Mouse (Mus musculus) stomach, embryonic 15.5 days (tissue): ENCODE measurements around the gene Thyn1. TPM values are rescaled to one million over a fixed set of nuclear protein-coding genes. Genes with fewer than 3 reads are reported as not detected.

Source experiments
- ATAC-seq: fragments of 200-750 bp; cut with Nextera tagmentation; 2 replicates; pipeline ENCODE4 v1.8.0; 2017; ENCODE audit warnings: low read depth, moderate number of reproducible peaks, moderate TSS enrichment; ENCODE audit not compliant: insufficient read depth, low FRiP score
- H3K27ac ChIP-seq: fragments of 300-500 bp; sonication (generic); 2 replicates; pipeline ENCODE4 v1.5.1; 2015; ENCODE audit warnings: mild to moderate bottlenecking, inconsistent platforms
- H3K27me3 ChIP-seq: fragments of 300-500 bp; sonication (generic); replicated peaks from 2 replicates; pipeline ENCODE4 v1.6.1; 2015; ENCODE audit warnings: inconsistent platforms
- H3K36me3 ChIP-seq: fragments of 300-500 bp; sonication (generic); 2 replicates; pipeline ENCODE4 v1.6.1; 2015; ENCODE audit warnings: inconsistent platforms
- H3K4me1 ChIP-seq: fragments of 300-500 bp; sonication (generic); 2 replicates; pipeline ENCODE4 v1.6.1; 2015; ENCODE audit warnings: inconsistent platforms
- H3K4me2 ChIP-seq: fragments of 300-500 bp; sonication (generic); 2 replicates; pipeline ENCODE4 v1.6.1; 2015; ENCODE audit warnings: mild to moderate bottlenecking, inconsistent platforms
- H3K4me3 ChIP-seq: fragments of 300-500 bp; sonication (generic); replicated peaks from 2 replicates; pipeline ENCODE4 v1.5.1; 2015; ENCODE audit warnings: inconsistent platforms
- H3K9ac ChIP-seq: fragments of 300-500 bp; sonication (generic); 2 replicates; pipeline ENCODE4 v1.6.1; 2015; ENCODE audit warnings: inconsistent platforms
- H3K9me3 ChIP-seq: fragments of 300-500 bp; sonication (generic); 2 replicates; pipeline ENCODE4 v1.6.1; 2016; ENCODE audit warnings: inconsistent platforms
- WGBS: fragments of 180-500 bp; shearing (Covaris S2); methylation state at CpG from one replicate; pipeline ENCODE4 v1.1.7; 2015; 5-methylcytosine and 5-hydroxymethylcytosine counted together
- polyA plus RNA-seq: library from polyadenylated mRNA; unstranded; fragments of >200 nt; fragmentation: Nextera tagmentation; extraction: Ambion mirVana; gene quantifications from 2 replicates; pipeline ENCODE4 v1.2.1, GENCODE M21; 2015

Gene Thyn1
- polyA plus RNA-seq, result 138 and 149 TPM in 2 replicates

DNA sequence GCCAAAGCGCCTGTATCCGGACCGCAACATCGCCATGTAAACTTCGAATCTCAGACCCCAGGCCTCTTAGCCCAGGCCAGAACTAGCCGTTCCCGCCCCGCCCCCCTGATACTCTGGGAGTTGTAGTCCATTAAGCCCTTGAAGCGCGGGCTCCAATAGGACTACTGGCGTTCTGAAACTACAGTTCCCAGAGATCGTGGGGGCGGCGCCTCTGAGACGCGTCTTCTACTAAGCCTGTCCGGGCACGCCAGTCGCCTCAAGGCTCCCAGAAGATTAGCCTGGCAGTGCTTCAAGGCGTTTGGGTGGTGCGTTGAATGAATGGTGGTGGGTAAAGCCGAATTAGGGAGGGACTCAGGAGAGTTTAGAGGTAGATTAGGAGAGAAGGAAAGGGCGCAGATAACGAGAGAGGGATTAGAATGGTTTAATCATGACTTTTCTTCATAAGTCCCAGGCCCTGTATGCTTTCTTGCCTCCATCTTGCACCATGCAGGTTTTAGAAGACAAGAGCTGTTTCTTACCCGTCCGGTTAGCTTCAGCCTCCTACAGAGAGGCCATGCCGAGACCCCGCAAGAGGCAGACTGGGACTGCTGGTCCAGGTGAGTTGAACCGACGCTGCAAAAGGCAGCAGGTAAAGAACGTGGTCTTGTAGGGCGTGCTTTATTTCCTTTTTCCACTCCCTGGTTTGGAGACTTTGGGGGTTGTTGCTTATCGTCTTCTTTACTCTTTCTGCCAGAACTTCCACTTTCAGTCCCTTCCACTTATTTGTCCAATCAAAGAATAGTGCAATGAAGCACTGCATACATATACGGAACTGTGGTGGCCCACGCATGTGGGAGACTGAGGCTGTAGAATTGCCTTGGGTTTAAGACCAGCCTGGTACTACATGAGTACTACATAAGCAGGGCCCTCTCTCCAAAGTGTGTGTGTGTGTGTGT is at the start of gene Thyn1, which contains the start of gene Acad8:
Gene Thyn1 (plus strand): TSS at position 250 of the 935 bp plus-strand sequence.
Gene Acad8 (minus strand): TSS at position 106 of the 935 bp plus-strand sequence.
- Histone ChIP-seq H3K4me3 (peak within 1 kb of the TSS; percentile 77), H3K4me1 (peaks cover 8% of the 10 kb centered on the region), H3K9me3 (no peaks in the 10 kb centered on the region), H3K4me2 (peak within 1 kb of the TSS; percentile 78), H3K27ac (peak within 1 kb of the TSS; percentile 77), H3K27me3 (no peaks in the 10 kb centered on the region), H3K9ac (peak within 1 kb of the TSS; percentile 66), H3K36me3 (peaks cover 12% of the 10 kb centered on the region)
- WGBS, result under 1% methylated on average over 35 of the region's 35 CpGs
- ATAC-seq, result peak; percentile 99

DNA sequence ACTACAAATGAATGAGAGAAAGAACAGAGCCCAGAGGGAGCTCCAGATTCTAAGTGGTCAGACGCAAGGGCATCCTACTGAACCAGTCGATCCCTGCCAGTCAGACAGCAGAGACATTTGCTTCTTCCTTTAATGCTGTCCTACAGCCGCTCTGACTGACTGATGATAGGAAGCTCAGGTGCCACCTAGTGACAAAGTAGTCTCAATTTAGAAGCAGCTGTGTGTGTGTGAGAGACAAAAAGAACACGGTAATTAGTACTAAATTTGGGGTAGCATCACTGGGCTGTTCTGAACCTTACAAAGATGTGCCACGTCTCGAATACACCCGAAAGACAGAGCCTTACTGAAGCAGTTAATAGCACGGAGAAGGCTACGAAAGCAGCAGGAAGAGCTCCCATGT is 21.8 kb upstream of the Thyn1 start:
- H3K36me3 ChIP-seq, result peaks cover 26% of the 10 kb centered on the region
- 89% methylated on average over 9 of the region's 9 CpGs for WGBS
- ATAC-seq, result no peak
- no peak overlapping the region for H3K4me3 ChIP-seq
- H3K9me3 ChIP-seq, result no peaks in the 10 kb centered on the region
- H3K4me2 ChIP-seq, result no peak overlapping the region
- H3K9ac ChIP-seq, result no peak overlapping the region
- no peak overlapping the region for H3K27ac ChIP-seq
- no peaks in the 10 kb centered on the region for H3K27me3 ChIP-seq
- H3K4me1 ChIP-seq, result no peaks in the 10 kb centered on the region

DNA sequence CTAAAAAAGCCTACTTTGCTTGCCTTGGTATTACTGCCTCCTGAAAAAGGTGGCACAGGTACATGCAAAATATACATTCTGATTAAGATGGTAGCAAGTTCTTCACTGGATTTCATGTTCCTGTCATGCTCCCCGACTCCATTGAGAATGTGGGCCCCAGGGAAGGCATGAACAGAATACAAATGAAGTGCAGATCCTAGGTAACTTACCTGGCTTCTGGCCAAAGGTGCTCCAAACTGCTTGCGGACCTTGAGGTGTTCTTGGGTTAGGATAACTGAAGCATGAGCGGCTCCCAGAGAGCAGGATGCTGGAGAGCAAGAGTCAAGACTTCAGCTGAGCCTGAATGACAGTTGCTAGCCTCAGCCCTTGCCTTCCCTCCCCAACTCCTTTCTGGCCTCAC is 20.7 kb upstream of the Thyn1 start:
- H3K36me3 ChIP-seq, result peaks cover 27% of the 10 kb centered on the region
- 90% methylated on average over 3 of the region's 3 CpGs for WGBS
- no peaks in the 10 kb centered on the region for H3K9me3 ChIP-seq
- H3K4me3 ChIP-seq, result no peak overlapping the region
- no peak overlapping the region for H3K27ac ChIP-seq
- no peaks in the 10 kb centered on the region for H3K27me3 ChIP-seq
- no peak overlapping the region for H3K4me2 ChIP-seq
- ATAC-seq, result no peak
- no peaks in the 10 kb centered on the region for H3K4me1 ChIP-seq
- no peak overlapping the region for H3K9ac ChIP-seq

GRCm38 (mm10) chr9:26985090-26985613 is 14.4 kb upstream of the Thyn1 start:
- Histone ChIP-seq H3K4me1 (no peaks in the 10 kb centered on the region), H3K27me3 (no peaks in the 10 kb centered on the region), H3K4me3 (no peak overlapping the region), H3K27ac (no peak overlapping the region), H3K4me2 (no peak overlapping the region), H3K36me3 (peaks cover 36% of the 10 kb centered on the region), H3K9ac (no peak overlapping the region), H3K9me3 (no peaks in the 10 kb centered on the region)
- no peak for ATAC-seq
- 85% methylated on average over 2 of the region's 2 CpGs for WGBS

DNA sequence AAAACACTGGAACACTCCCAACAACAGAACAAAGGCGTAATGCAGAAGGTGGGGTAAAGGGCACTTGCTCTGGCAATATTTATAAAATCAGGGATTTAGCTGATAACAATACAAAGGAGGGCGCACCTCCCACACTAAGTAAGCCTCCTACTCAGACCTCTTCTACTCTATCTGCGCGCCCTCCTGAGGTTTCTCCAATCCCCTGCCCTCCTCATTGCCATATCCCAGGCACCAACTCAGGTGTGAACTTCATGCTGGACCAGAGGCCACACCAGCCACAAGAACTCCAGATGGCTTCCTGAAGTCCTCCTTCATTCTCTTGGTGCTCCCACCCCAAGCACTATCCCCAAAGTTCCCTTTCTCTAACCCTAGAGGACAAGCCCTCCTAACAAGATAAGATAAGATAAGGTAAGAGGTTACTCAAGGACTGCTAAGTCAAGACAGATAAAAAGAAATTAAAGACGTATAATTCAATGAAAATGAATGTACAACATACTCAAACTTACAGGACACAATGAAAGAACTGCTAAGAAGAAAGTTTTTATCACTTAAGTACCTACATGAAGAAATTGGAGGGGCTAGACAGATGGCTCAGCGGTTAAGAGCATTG is 13.7 kb upstream of the Thyn1 start:
- no peaks in the 10 kb centered on the region for H3K4me1 ChIP-seq
- H3K4me3 ChIP-seq, result no peak overlapping the region
- H3K9ac ChIP-seq, result no peak overlapping the region
- WGBS, result 78% methylated on average over 6 of the region's 6 CpGs
- peak; percentile 71 for ATAC-seq
- H3K4me2 ChIP-seq, result no peak overlapping the region
- no peaks in the 10 kb centered on the region for H3K9me3 ChIP-seq
- no peak overlapping the region for H3K27ac ChIP-seq
- peaks cover 40% of the 10 kb centered on the region for H3K36me3 ChIP-seq
- H3K27me3 ChIP-seq, result no peaks in the 10 kb centered on the region

DNA sequence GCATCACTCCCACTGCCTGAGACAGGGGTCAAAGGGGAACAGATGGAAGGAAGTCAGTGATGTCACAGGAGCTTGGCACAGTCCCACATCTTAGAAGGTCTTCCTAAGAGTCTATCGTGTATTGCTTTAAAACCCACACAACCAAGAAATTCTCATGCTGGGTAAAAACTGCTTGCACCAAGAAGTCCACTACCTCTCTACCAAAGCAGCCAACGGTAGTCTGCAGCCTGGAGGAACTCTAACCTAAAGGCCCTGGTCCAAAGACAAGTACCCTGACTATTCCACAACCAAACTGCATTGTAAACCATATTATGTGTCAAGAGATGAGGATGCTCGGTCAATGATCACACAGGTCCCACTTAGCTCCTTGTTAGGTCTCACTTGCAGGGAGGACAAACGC is 9.3 kb upstream of the Thyn1 start:
- 90% methylated on average over 4 of the region's 4 CpGs for WGBS
- Histone ChIP-seq H3K36me3 (peaks cover 48% of the 10 kb centered on the region), H3K27me3 (no peaks in the 10 kb centered on the region), H3K4me2 (no peak overlapping the region), H3K9ac (no peak overlapping the region), H3K4me1 (no peaks in the 10 kb centered on the region), H3K9me3 (no peaks in the 10 kb centered on the region), H3K4me3 (no peak overlapping the region), H3K27ac (no peak overlapping the region)
- ATAC-seq, result no peak

- no peak for ATAC-seq
- Histone ChIP-seq H3K27ac (no peak overlapping the region), H3K4me1 (no peaks in the 10 kb centered on the region), H3K9me3 (no peaks in the 10 kb centered on the region), H3K9ac (no peak overlapping the region), H3K4me2 (no peak overlapping the region), H3K27me3 (no peaks in the 10 kb centered on the region), H3K36me3 (peaks cover 37% of the 10 kb centered on the region), H3K4me3 (no peak overlapping the region)
- WGBS, result 87% methylated on average over 10 of the region's 10 CpGs
Measured at GRCm38 (mm10) chr9:26993118-26993517, 6.4 kb upstream of the Thyn1 start.

DNA sequence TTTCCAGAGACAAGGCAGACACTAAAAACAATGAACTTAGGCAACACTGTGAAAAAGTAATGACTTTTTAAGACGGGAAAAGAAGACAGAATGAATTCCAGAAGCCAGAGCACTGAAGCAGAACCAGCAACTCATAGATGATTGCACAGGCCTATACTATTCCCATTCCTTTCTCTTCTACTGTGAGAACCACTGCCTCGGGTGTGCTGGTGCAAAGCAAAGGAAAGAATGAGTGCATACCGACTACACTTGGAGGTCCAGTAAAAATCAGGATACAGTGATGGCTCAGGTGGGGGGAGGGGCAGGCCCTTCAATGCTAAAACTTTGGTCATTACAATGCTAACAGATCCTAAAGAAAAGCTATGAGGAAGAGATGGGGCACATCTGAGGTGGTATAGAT is 5.6 kb upstream of the Thyn1 start:
- H3K9me3 ChIP-seq, result no peaks in the 10 kb centered on the region
- peaks cover 31% of the 10 kb centered on the region for H3K36me3 ChIP-seq
- no peaks in the 10 kb centered on the region for H3K27me3 ChIP-seq
- H3K4me3 ChIP-seq, result no peak overlapping the region
- H3K27ac ChIP-seq, result no peak overlapping the region
- no peak overlapping the region for H3K4me2 ChIP-seq
- no peak overlapping the region for H3K9ac ChIP-seq
- WGBS, result 76% methylated on average over 3 of the region's 3 CpGs
- no peaks in the 10 kb centered on the region for H3K4me1 ChIP-seq
- no peak for ATAC-seq

DNA sequence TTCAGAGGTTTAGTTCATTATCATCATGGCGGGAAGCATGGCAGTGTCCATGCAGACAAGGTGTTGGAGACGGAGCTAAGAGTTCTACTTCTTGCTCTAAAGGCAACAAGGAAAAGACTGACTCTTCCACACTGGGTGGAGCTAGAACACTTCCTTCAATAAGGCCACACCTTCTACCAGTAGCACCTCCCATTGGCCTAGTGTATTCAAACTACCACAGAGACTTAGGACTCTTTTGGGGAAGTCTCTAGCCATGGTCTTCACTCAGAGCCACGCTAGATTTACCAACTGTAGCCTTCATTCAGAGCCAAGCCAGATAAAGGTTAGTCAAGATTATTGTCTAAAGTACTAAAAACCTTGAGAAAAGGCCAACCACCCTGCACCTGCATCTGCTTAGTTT is 2.4 kb upstream of the Thyn1 start:
- no peak overlapping the region for H3K27ac ChIP-seq
- no peak overlapping the region for H3K4me3 ChIP-seq
- peaks cover 8% of the 10 kb centered on the region for H3K4me1 ChIP-seq
- ATAC-seq, result no peak
- H3K9ac ChIP-seq, result no peak overlapping the region
- no peak overlapping the region for H3K4me2 ChIP-seq
- H3K9me3 ChIP-seq, result no peaks in the 10 kb centered on the region
- H3K36me3 ChIP-seq, result 0 out of 2 replicates have a peak, but pooled peaks cover 7% of the 10 kb centered on the region
- 82% methylated on average over 3 of the region's 3 CpGs for WGBS
- no peaks in the 10 kb centered on the region for H3K27me3 ChIP-seq

GRCm38 (mm10) chr9:26997501-26997900 is 2.0 kb upstream of the Thyn1 start:
- H3K36me3 ChIP-seq, result 0 out of 2 replicates have a peak, but pooled peaks cover 4% of the 10 kb centered on the region
- H3K27ac ChIP-seq, result no peak overlapping the region
- H3K4me2 ChIP-seq, result no peak overlapping the region
- no peaks in the 10 kb centered on the region for H3K27me3 ChIP-seq
- peaks cover 8% of the 10 kb centered on the region for H3K4me1 ChIP-seq
- 80% methylated on average over 2 of the region's 2 CpGs for WGBS
- no peaks in the 10 kb centered on the region for H3K9me3 ChIP-seq
- H3K9ac ChIP-seq, result no peak overlapping the region
- H3K4me3 ChIP-seq, result no peak overlapping the region
- ATAC-seq, result no peak

DNA sequence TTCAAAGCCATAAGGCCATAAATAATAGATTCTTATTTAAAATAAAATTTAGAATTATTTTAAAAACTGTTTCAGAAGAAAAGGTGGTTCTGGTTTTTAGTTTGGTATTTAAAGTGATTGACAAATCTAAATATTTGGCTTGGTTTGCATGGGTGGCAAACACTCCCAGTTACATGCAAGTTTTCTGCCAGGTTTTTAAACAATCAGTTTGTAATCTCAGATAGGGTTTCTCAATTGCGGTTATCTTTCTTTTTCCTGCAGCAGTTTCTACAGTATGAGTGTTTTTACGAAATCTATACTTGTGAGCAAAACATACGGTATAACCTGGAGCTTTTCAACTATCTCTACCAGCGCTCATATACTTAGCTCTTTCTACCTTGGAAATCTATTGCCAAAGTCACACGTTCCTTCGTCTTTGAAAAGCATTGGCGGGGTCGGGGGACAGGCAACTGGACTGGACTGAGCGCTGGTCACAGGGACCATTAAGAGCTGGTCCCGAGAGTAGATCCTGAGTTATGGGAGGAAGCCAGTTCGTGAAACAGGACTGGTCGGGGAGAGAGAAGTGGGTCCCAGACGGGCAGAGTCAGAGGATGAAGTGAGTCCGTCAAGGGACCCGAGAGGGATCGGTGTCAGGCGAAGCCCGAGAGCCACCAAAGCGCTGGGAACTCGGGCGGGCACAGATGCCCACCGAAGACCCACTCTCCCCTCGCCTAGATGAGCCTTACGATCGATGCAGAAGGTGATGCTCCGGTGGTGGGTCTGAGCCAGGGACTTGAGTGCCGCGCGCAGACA is 645 bp upstream of the Thyn1 start:
- Histone ChIP-seq H3K4me1 (peaks cover 8% of the 10 kb centered on the region), H3K27me3 (no peaks in the 10 kb centered on the region), H3K4me2 (peak overlapping the region; percentile 59), H3K27ac (peak overlapping the region; percentile 77), H3K4me3 (peak overlapping the region; percentile 77), H3K9ac (peak overlapping the region; percentile 66), H3K9me3 (no peaks in the 10 kb centered on the region), H3K36me3 (peaks cover 6% of the 10 kb centered on the region; the same call in 1 of the 2 replicates)
- WGBS, result 1% methylated on average over 29 of the region's 29 CpGs
- ATAC-seq, result peak; percentile 30
